Mouse (Mus musculus) MN1 (cell line): ENCODE measurements at regions not wholly inside any gene's neighbourhood (a gene's known extent, or its start where the extent isn't known, plus 50 kb on each side); places are given as distances from the start of the nearest gene placed in this dataset.

Experiments
- DNase-seq: peaks from one replicate; pipeline ENCODE4 v3.0.0-alpha.2; 2016; ENCODE audit warnings: low spot score

- DNase-seq: no peak
These were observed 90.3 kb downstream of the Brms1l start for GRCm38 (mm10) chr12:55926276-55926973.
